In the genomic region with DNA sequence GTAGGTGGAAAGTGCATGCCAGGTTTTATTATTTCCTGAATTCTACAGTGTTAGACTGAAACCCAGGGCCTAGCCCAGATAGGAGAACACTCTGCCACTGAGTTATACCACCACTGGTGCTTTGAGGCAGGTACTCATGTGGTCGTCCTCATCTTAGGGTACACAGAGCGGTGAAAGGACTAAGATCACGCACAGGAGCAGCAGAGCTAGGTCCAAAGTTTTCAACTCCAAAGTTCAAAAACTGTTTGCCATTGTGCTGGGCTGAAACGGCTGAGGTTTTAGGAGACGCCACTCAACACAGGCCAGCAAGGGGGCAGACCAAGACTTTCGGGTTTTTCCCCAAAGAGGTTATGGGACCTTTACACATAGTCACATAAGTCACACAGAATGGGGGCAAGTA, we compare ENCODE assay signal across 17 mouse cellular contexts. TPM values are rescaled to one million over a fixed set of nuclear protein-coding genes. Genes with fewer than 3 reads are reported as not detected.
A peak's percentile ranks its signal among the peaks of the same experiment; 100 is the strongest.
DNase-seq lines count a peak whose midpoint lies in the region; ATAC-seq and TF ChIP-seq lines count a peak whose summit lies in the region.
"Had no signal": no experiment of that assay in that cellular context is flagged by ENCODE, and none has a peak within 500 bp of the region (broad histone marks: within the 10 kb centered on the region; RNA-seq: fewer than 3 reads in every experiment).

No protein-coding gene starts in this region.

- TF ChIP-seq POLR2A in CH12.LX (IDR thresholded peaks at IDR 0.05; ENCODE audit: low read depth, low read length) = no peak; the same call in 1 of the 2 replicates

- no peak for ATAC-seq in embryonic facial prominence, embryonic 14.5 days (ENCODE audit: low read depth)
- 0 out of 2 replicates have a peak, but pooled peaks have one; percentile 9 for ATAC-seq in liver, embryonic 14.5 days (ENCODE audit: insufficient read depth)
- ATAC-seq: forebrain, embryonic 14.5 days; hindbrain, embryonic 16.5 days had no signal

- no peak overlapping the region for H3K4me3 ChIP-seq in CH12.LX (replicated peaks in 1 of 3; ENCODE audit: low read depth in 2 of 3, low read length in 2 of 3, poor library complexity in 1 of 3)
- no peak overlapping the region for H3K4me3 ChIP-seq in embryonic facial prominence, embryonic 14.5 days (ENCODE audit: low read depth, low read length)
- H3K4me3 ChIP-seq in liver, embryonic 14.5 days (ENCODE audit: insufficient read depth in 1 of 2, low read depth in 2 of 2, low read length in 2 of 2) = no peak overlapping the region
- H3K4me3 ChIP-seq: erythroblast, embryonic 14.5 days; heart, embryonic 12.5 days had no signal

- no peak for TF ChIP-seq CTCF in CH12.LX (conservative IDR thresholded peaks at IDR 0.05 in 1 of 2, IDR thresholded peaks at IDR 0.05 in 1 of 2; ENCODE audit: low read depth in 2 of 2, low read length in 2 of 2)
- no peak for TF ChIP-seq CTCF in liver, embryonic 14.5 days (IDR thresholded peaks at IDR 0.05; ENCODE audit: low read depth)

- H3K27ac ChIP-seq in CH12.LX (ENCODE audit: insufficient read depth, low read depth) = peak overlapping the region; percentile 82
- peak overlapping the region; percentile 77 for H3K27ac ChIP-seq in embryonic facial prominence, embryonic 14.5 days (replicated peaks; ENCODE audit: low read depth, low read length)
- no peak overlapping the region for H3K27ac ChIP-seq in liver, embryonic 14.5 days

- no peak for TF ChIP-seq EP300 in CH12.LX (IDR thresholded peaks at IDR 0.05; ENCODE audit: low read length)
- no peak for TF ChIP-seq EP300 in liver, embryonic 14.5 days (IDR thresholded peaks at IDR 0.05; ENCODE audit: low read depth)

- dilution Hi-C loops in CH12.LX (cut with MboI; ENCODE audit: extremely low pct_ligation_motif_present, extremely low pct_unique_long_range_greater_than_20kb, low sequenced_read_pairs) = no loop called here

- peak overlapping the region; percentile 12 for H3K9ac ChIP-seq in CH12.LX (ENCODE audit: insufficient read depth, low read depth)
- H3K9ac ChIP-seq in embryonic facial prominence, embryonic 14.5 days (ENCODE audit: low read depth, low read length) = no peak overlapping the region
- no peak overlapping the region for H3K9ac ChIP-seq in liver, embryonic 14.5 days (replicated peaks)
- H3K9ac ChIP-seq: heart, embryonic 12.5 days had no signal

- TF ChIP-seq RAD21 in CH12.LX (IDR thresholded peaks at IDR 0.05; ENCODE audit: low read depth, low read length) = peak; percentile 4

- H3K4me1 ChIP-seq in CH12.LX (ENCODE audit: control insufficient read depth in 1 of 2, insufficient read depth in 2 of 2) = peaks cover 29 to 87% of the 10 kb centered on the region in 2 experiments
- peaks cover 30% of the 10 kb centered on the region for H3K4me1 ChIP-seq in embryonic facial prominence, embryonic 14.5 days (ENCODE audit: control insufficient read depth, insufficient read depth, low read length)
- H3K4me1 ChIP-seq in liver, embryonic 14.5 days (replicated peaks; ENCODE audit: control insufficient read depth in 2 of 2, insufficient read depth in 2 of 2, low read length in 1 of 2) = no peaks in the 10 kb centered on the region

- 81% methylated on average over 6 of the region's 6 CpGs for WGBS in embryonic facial prominence, embryonic 14.5 days
- 60% methylated on average over 6 of the region's 6 CpGs for WGBS in liver, embryonic 14.5 days (ENCODE audit: insufficient replicate concordance)

- no peaks in the 10 kb centered on the region for H3K9me3 ChIP-seq in CH12.LX (replicated peaks; ENCODE audit: low read length)
- no peaks in the 10 kb centered on the region for H3K9me3 ChIP-seq in embryonic facial prominence, embryonic 14.5 days (ENCODE audit: control insufficient read depth, low read length)
- no peaks in the 10 kb centered on the region for H3K9me3 ChIP-seq in liver, embryonic 14.5 days (ENCODE audit: control insufficient read depth, low read length)
- H3K9me3 ChIP-seq: G1E; heart, embryonic 12.5 days had no signal

- DNase-seq in kidney, adult 8-10 months = peak; percentile 57 to 64
- DNase-seq in kidney, postnatal 10 days = no peak
- peak; percentile 61 for DNase-seq in CH12.LX (ENCODE audit: extremely low read depth)
- no peak for DNase-seq in embryonic facial prominence, embryonic 14.5 days (ENCODE audit: low spot score)
- DNase-seq in liver, embryonic 14.5 days (ENCODE audit: low read depth in 3 of 3, low spot score in 3 of 3) = no peak
- DNase-seq in cerebellum, adult 9-10 months = no peak
- no peak for DNase-seq in left cerebral cortex, adult 9 months (ENCODE audit: low spot score in 2 of 2)
- DNase-seq: cerebellum, adult 8-10 months; heart, postnatal 36 days; lung, postnatal 10 days; thymus, adult 18-20 months had no signal

- peaks cover 28% of the 10 kb centered on the region for H3K79me2 ChIP-seq in CH12.LX (replicated peaks; ENCODE audit: control insufficient read depth, extremely low read depth, insufficient read depth, poor library complexity, severe bottlenecking)

- H3K36me3 ChIP-seq in CH12.LX (replicated peaks in 1 of 2; ENCODE audit: control insufficient read depth in 1 of 2, insufficient read depth in 1 of 2, low read length in 1 of 2) = peaks cover 10 to 69% of the 10 kb centered on the region in 2 experiments
- no peaks in the 10 kb centered on the region for H3K36me3 ChIP-seq in embryonic facial prominence, embryonic 14.5 days (ENCODE audit: control insufficient read depth, insufficient read depth, low read length)
- no peaks in the 10 kb centered on the region for H3K36me3 ChIP-seq in liver, embryonic 14.5 days (replicated peaks; ENCODE audit: control insufficient read depth, insufficient read depth, low read depth)
- H3K36me3 ChIP-seq: G1E; heart, embryonic 12.5 days had no signal

- peak overlapping the region; percentile 54 for H3K4me2 ChIP-seq in CH12.LX (ENCODE audit: insufficient read depth, low read depth, poor library complexity, severe bottlenecking)
- no peak overlapping the region for H3K4me2 ChIP-seq in embryonic facial prominence, embryonic 14.5 days (ENCODE audit: low read depth, low read length)
- no peak overlapping the region for H3K4me2 ChIP-seq in liver, embryonic 14.5 days (ENCODE audit: low read depth)
- H3K4me2 ChIP-seq: heart, embryonic 12.5 days had no signal

- H3K27me3 ChIP-seq in CH12.LX (replicated peaks) = no peaks in the 10 kb centered on the region
- H3K27me3 ChIP-seq in embryonic facial prominence, embryonic 14.5 days (replicated peaks; ENCODE audit: control insufficient read depth, insufficient read depth, low read length) = no peaks in the 10 kb centered on the region
- no peaks in the 10 kb centered on the region for H3K27me3 ChIP-seq in liver, embryonic 14.5 days (ENCODE audit: control insufficient read depth, insufficient read depth, low read length)

- in situ Hi-C loops in CH12.LX (cut with MboI; ENCODE audit: low pct_ligation_motif_present, low pct_unique_long_range_greater_than_20kb, low sequenced_read_pairs) = no loop called here

TF ChIP-seq in CH12.LX, 34 proteins besides CTCF, POLR2A, EP300 and RAD21:
- TF ChIP-seq TBP (conservative IDR thresholded peaks at IDR 0.05; ENCODE audit: low read depth, low read length) (no peak), MAFK (IDR thresholded peaks at IDR 0.05; ENCODE audit: insufficient replicate concordance, low read length) (no peak), SMC3 (IDR thresholded peaks at IDR 0.05; ENCODE audit: low read depth, low read length) (0 out of 2 replicates have a peak, but pooled peaks have one; percentile 6), GABPA (IDR thresholded peaks at IDR 0.05; ENCODE audit: insufficient replicate concordance, low read depth, low read length) (no peak), E2F4 (IDR thresholded peaks at IDR 0.05; ENCODE audit: insufficient replicate concordance, low read depth, low read length) (no peak), MAZ (IDR thresholded peaks at IDR 0.05; ENCODE audit: low read depth, low read length) (no peak; the same call in 1 of the 2 replicates)

RNA-seq across cellular contexts. Expression of gene Alpl, which starts 21.7 kb away (rescaled TPM):
- total RNA-seq in CH12.LX (2012; rRNA removed) (115 and 130 TPM in 2 replicates), CH12.LX (2014; rRNA removed) (62.9 and 65.7 TPM in 2 replicates)
- 152 and 164 TPM in 2 replicates for polyA plus RNA-seq in CH12.LX (2012; ENCODE audit: insufficient read length, low read depth)
- polyA plus RNA-seq in embryonic facial prominence, embryonic 14.5 days (2014; fragmentation: Nextera tagmentation; extraction: Ambion mirVana) = 112 and 149 TPM in 2 replicates
- polyA plus RNA-seq in liver, embryonic 14.5 days (2012; rRNA removed) = 4.6 and 5.1 TPM in 2 replicates
- polyA plus RNA-seq in liver, embryonic 14.5 days (2014; fragmentation: Nextera tagmentation; extraction: Ambion mirVana) = 5.1 and 6.1 TPM in 2 replicates
- total RNA-seq: G1E; megakaryocyte-erythroid progenitor cell, adult 5-6 weeks had no signal
- polyA plus RNA-seq: G1E had no signal

Comparison
In these comparisons a context has a peak if more than half of its experiments do, and no peak if none do; other contexts are left out.
1. DNase-seq: peak in kidney, adult 8-10 months (2 of 2) and CH12.LX (single experiment); none in kidney, postnatal 10 days (single experiment), embryonic facial prominence, embryonic 14.5 days (single experiment), liver, embryonic 14.5 days (0 of 3), cerebellum, adult 9-10 months (single experiment) and left cerebral cortex, adult 9 months (0 of 2).
2. RNA of gene Alpl, which starts 21.7 kb away (polyA plus RNA-seq): 152 to 164 TPM in CH12.LX and 112 to 149 TPM in embryonic facial prominence, embryonic 14.5 days; 4.6 to 6.1 TPM in liver, embryonic 14.5 days; every median in the first group is over 10 times any median in the second.